Mouse (Mus musculus): ENCODE results near the gene Smpd2.

Smpd2 gene

GRCm38 (mm10) chr10:41489708-41490517 lies at the start of gene Smpd2, which contains the start of gene Ppil6:
Gene Smpd2, minus strand, starts transcription at chr10:41490369.
Gene Ppil6, plus strand, starts transcription at chr10:41490439.
- DNase-seq (ENCODE audit: low read depth, low spot score): peak; percentile 96

DNA sequence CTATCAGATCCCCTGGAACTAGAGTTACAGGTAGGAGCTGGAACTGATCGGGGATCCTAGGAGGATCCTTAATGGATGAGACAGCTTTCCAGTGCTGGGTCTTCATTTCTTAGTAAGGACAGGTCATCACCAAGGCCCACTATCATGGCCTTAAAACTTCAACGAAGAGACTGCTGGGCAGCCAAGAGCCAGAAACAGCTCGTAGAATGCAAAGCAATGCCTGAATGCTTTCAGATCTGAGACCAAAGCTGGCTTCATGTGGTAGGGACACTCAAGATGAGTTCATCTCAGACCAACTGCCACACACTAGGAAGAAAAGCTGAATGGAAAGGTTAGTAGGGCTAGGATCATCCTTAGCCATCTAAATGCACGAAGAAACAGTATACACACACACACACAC lies 48.8 kb upstream of the Smpd2 start:
- no peak for DNase-seq (ENCODE audit: low read depth, low spot score)

DNA sequence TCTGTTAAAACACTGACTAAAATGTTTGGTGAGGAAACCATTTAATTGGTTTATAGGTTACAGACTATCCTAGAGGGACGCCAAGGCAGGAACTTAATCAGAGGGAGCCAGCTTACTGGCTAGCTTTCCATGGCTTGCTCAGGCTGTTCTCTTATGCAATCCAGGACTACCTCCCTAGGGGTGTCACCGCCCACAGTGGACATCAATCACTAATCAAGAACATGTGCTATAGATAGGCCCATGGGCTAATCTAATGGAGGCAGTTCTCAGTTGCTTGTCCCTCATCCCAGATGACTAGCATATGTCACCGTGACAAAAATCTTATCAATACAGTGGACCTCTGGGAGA lies 47.8 kb upstream of the Smpd2 start:
- no peak for DNase-seq (ENCODE audit: low read depth, low spot score)

GRCm38 (mm10) chr10:41537226-41537982 lies 47.2 kb upstream of the Smpd2 start:
- no peak for DNase-seq (ENCODE audit: low read depth, low spot score)

DNA sequence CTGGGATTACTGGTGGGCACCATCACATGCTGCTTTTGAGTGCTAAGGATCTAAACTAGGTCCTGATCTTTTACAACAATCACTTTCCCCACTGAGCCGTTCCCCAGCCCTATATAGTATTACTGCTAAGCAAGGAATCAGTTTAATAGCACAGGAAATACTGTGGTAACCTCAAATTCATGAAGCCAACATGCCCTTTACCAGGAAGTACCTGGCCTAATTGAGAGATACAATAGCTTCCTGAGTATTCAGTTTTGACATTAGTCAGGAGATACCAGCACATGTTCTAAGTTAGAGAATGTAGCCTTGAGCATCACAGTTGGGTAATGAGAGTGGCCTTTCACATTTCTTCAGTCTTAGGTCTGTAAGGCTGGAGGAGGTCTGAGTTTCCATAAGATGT lies 46.5 kb upstream of the Smpd2 start:
- no peak for DNase-seq (ENCODE audit: low read depth, low spot score)

- DNase-seq (ENCODE audit: low read depth, low spot score): no peak
Observed at GRCm38 (mm10) chr10:41535991-41536390, 45.8 kb upstream of the Smpd2 start.

DNA sequence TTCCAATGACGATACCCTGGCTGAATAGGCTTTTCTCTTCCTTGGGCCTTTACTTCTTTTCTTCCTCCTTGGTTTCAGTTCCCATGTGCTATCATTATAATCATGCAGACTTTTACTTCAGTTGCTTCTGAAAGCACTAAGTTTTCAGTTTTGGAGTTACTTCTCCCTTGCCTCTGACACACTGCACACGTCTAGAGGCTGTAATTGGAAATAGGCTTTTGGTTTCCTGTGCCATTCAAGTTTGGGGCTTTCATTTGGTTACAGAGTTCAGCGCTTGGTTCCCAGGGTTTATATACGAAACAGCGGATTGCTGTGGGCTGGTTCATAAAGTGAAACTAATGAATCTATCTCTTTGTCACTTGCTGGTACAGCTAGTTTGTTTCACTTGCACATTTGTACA lies 39.8 kb upstream of the Smpd2 start:
- no peak for DNase-seq (ENCODE audit: low read depth, low spot score)

GRCm38 (mm10) chr10:41525696-41526095 lies 35.5 kb upstream of the Smpd2 start:
- no peak for DNase-seq (ENCODE audit: low read depth, low spot score)

DNA sequence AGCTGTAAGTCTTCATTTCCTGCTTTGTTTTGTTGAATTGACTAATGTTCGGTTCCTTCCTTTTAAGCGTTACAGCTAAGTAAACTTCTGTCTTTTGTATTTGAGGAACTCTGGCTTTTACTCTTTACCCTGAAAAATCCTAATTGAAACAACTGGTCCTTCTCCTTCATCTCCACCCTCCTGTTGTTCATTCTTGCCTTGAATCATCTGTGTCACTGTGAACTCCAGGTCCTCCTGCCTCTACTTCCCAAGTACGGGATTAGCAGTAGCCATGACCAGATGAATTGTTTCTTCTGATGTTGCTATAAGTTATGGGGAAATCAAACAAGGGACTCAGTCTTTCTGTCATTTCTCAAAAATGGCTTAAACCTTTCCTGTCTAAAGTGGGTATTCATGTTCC lies 33.2 kb upstream of the Smpd2 start:
- DNase-seq (ENCODE audit: low read depth, low spot score): no peak

DNA sequence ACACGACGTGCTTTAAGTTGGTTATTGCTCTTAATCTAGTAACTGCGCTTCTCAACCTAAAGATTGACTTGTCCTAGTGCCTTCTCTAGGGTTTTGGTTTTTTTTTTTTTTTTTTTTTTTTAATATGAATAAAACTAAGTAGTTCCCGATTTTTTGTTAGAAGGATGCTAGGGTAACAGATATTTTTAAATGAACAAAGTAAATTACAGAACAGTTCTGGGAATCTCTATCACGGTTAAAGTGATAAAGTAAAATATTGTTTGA lies 30.2 kb upstream of the Smpd2 start:
- DNase-seq (ENCODE audit: low read depth, low spot score): no peak

DNA sequence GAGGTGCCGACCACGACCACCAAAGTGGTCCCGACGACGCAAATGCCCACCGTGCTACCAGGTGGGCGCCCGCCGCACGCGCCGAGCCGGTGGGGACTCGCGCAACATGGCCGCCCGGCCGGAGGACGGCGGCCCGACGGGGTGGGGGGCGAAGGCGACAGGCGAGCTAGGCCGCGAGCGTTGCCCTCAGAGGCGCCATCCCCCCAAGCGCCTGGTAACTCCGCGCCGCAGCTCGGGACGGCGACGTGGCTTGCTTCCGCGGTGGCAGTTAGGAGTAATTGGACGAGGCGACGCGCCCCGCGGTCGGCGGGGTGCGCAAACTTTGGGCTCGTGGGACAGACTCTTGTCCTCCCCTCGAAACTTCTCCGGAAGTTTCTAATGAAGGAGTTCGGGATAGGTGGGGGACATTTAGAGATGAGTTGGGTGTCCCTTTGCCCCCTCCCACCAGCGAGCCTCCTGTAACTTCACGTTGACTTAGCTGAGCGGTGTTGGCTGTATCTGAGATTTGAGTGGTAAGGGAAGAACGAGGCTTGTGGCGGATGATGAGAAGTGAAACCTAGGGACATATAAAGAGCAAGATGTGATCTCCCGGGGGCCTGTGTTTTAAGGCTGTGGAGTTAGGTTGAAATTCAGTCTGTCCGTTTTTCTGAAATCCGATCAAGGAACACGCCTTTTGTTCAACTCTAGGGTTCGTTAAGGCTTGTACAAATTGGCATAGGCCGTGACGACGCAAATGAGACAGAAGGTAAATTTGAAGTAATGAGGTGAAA lies 29.7 kb upstream of the Smpd2 start:
- DNase-seq (ENCODE audit: low read depth, low spot score): peak; percentile 33

- peak; percentile 95 for DNase-seq (ENCODE audit: low read depth, low spot score)
Observed at GRCm38 (mm10) chr10:41518981-41519618, 28.9 kb upstream of the Smpd2 start, which contains the start of gene Cd164. Gene Cd164, plus strand, starts transcription at chr10:41519414.

DNA sequence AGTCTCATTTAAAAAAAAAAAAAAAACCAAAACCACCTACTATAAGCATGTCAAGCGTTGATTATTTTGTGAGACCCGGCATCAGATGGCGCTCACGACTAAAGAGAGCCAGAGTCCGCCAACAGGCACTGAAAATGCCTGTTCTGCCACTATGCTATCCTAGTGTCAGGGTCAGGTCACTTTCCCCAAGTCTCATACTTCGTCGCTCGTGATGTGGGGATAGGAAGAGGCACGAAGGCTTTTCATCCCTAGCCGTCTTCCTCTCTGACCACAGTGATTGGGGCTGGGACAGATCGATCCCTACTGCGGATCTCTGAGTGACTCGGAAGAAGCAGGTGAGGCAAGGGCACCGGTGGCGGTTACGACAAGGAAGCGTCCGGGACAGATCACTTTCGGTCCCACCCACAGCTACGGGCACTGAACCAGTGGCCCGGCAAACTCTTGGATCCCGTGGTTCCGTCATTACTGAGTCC lies 28.4 kb upstream of the Smpd2 start:
- DNase-seq (ENCODE audit: low read depth, low spot score): peak; percentile 71

- DNase-seq (ENCODE audit: low read depth, low spot score): no peak
Observed at GRCm38 (mm10) chr10:41514921-41515320, 24.8 kb upstream of the Smpd2 start.

- no peak for DNase-seq (ENCODE audit: low read depth, low spot score)
Observed at GRCm38 (mm10) chr10:41514301-41514700, 24.1 kb upstream of the Smpd2 start.

DNA sequence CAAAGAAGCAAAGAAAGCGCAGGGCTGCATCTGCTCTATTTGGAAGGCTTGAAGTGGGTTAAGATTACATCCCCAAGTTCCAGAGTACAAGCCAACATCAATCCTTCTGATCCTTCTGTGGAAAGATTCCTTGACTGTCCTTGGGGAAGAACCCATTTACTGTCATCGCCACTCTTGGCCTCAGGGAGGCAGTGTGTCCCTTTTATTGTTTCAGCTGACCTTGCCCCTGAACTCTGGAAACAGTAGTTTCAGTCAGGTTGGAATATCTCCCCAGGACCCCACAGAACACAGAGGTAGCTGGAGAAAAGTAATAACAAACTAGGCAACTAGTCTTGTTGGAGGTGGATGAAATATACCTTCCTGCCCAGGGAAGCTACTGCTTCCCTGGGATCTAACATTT lies 19.0 kb upstream of the Smpd2 start:
- DNase-seq (ENCODE audit: low read depth, low spot score): no peak

DNA sequence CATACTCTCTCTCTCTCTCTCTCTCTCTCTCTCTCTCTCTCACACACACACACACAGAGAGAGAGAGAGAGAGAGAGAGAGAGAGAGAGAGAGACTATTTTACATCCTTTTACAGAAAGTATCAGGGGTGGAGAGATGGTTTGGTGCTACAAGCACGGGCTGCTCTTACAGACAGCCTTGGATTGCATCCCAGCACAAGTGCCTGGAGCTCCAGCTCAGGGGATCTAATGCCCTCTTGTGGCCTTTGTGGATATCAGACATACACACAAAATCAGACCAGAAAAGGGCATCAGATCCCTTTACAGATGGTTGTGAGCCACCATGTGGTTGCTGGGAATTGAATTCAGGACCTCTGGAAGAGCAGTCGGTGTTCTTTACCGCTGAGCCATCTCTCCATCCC lies 15.3 kb upstream of the Smpd2 start:
- peak; percentile 80 for DNase-seq (ENCODE audit: low read depth, low spot score)

- no peak for DNase-seq (ENCODE audit: low read depth, low spot score)
Observed at GRCm38 (mm10) chr10:41504996-41505395, 14.8 kb upstream of the Smpd2 start.

DNA sequence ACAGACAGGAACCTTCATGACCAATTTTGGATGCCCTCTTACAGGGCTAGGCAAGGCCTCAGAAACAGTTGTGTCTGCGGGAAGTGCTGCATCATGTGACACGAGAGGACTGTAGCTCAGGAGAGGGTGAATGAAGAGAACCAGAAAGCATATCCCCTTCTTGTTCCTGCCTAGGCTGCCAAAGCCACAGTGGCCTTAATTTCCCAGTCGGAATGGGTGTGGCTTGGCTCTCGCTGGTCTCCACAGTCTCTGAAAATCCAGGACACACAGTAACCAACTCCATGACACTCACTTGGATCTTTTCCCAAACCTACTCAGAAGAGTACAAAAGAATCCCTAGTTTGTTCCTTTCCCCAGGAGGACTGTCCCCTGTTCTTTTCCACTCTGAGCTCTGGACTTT lies 10.8 kb upstream of the Smpd2 start:
- DNase-seq (ENCODE audit: low read depth, low spot score): no peak

GRCm38 (mm10) chr10:41491111-41491510 lies 942 bp upstream of the Smpd2 start:
- no peak for DNase-seq (ENCODE audit: low read depth, low spot score)

GRCm38 (mm10) chr10:41490518-41490873 lies 327 bp upstream of the Smpd2 start:
- DNase-seq (ENCODE audit: low read depth, low spot score): no peak

DNA sequence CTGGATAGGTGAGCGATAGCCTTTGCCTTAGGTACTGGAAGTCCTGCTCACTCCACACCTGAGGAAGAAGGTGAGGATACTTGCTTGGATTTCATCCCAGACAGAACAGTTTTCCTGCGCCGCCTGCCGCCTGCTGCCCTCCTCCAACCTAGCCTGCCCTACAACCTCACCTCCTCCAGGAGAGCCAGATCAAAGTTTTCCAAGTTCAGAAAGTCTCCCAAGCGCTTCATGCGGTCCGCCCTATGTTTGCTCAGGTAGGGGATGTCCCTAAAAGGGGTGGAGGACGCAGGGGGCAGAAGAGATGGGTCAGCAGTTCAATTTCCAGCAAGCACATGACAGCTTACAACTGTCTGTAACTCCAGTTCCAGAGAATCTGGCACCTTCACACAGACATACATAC lies 875 bp downstream of the Smpd2 start:
- DNase-seq (ENCODE audit: low read depth, low spot score): no peak

Data from forelimb bud, embryonic 11.5 days (tissue).